Mouse (Mus musculus) neural tube, embryonic 13.5 days (tissue): Measurements from ENCODE around the gene Aldh3b3. TPM values are rescaled to one million over a fixed set of nuclear protein-coding genes. Genes with fewer than 3 reads are reported as not detected.
"Not testable (repeated sequence)": the region's sequence is repeated elsewhere in the genome, so short reads cannot be mapped to it uniquely, and the experiment has no call there.

Source experiments
- ATAC-seq: fragments of 200-750 bp; cut with Nextera tagmentation; 2 replicates; pipeline ENCODE4 v1.8.0; 2017; ENCODE audit warnings: low read depth, mild to moderate bottlenecking, moderate TSS enrichment, moderate library complexity
- H3K27ac ChIP-seq: fragments of 300-500 bp; sonication (generic); replicated peaks from 2 replicates; pipeline ENCODE4 v1.5.1; 2015; ENCODE audit warnings: moderate library complexity, mild to moderate bottlenecking, inconsistent platforms
- H3K27me3 ChIP-seq: fragments of 300-500 bp; sonication (generic); 2 replicates; pipeline ENCODE4 v1.6.1; 2015; ENCODE audit warnings: mild to moderate bottlenecking, inconsistent platforms
- H3K36me3 ChIP-seq: fragments of 300-500 bp; sonication (generic); 2 replicates; pipeline ENCODE4 v1.6.1; 2015; ENCODE audit warnings: mild to moderate bottlenecking, inconsistent platforms
- H3K4me1 ChIP-seq: fragments of 300-500 bp; sonication (generic); replicated peaks from 2 replicates; pipeline ENCODE4 v1.6.1; 2015; ENCODE audit warnings: inconsistent platforms
- H3K4me2 ChIP-seq: fragments of 300-500 bp; sonication (generic); 2 replicates; pipeline ENCODE4 v1.6.1; 2015; ENCODE audit warnings: inconsistent platforms, mild to moderate bottlenecking, moderate library complexity
- H3K4me3 ChIP-seq: fragments of 300-500 bp; sonication (generic); 2 replicates; pipeline ENCODE4 v1.5.1; 2015; ENCODE audit warnings: mild to moderate bottlenecking, inconsistent platforms
- H3K9ac ChIP-seq: fragments of 300-500 bp; sonication (generic); 2 replicates; pipeline ENCODE4 v1.6.1; 2015; ENCODE audit warnings: moderate library complexity, mild to moderate bottlenecking, inconsistent platforms
- H3K9me3 ChIP-seq: fragments of 300-500 bp; sonication (generic); 2 replicates; pipeline ENCODE4 v1.6.1; 2016; ENCODE audit warnings: inconsistent platforms
- WGBS: fragments of 180-500 bp; shearing (Covaris S2); methylation state at CpG from one replicate; pipeline ENCODE4 v1.1.7; 2015; 5-methylcytosine and 5-hydroxymethylcytosine counted together
- polyA plus RNA-seq: library from polyadenylated mRNA; unstranded; fragments of >200 nt; fragmentation: Nextera tagmentation; extraction: Ambion mirVana; gene quantifications from 2 replicates; pipeline ENCODE4 v1.2.1, GENCODE M21; 2015

The Aldh3b3 gene
- polyA plus RNA-seq, 1 experiment from 2014 or later: not detected

DNA sequence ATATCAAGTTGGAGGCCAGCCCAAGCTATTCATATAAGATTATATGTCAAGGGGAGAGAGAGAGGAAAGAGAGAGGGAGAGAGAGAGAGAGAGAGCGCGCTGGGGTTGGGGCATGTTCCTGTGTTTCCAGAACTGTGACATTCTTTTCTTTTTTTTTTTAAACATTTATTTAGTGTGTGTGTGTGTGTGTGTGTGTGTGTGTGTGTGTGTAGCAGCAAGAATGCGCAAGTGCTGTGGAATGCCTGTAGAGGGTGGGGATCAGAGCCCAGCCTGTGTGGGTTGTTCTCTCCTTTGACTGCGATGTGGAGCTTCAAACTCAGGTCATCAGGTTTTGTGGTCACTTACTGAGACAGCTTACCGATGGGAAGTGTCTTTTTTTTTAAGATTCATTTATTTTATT is 1.8 kb downstream of the Aldh3b3 start:
- H3K4me3 ChIP-seq: no peak overlapping the region
- no peaks in the 10 kb centered on the region for H3K4me1 ChIP-seq
- no peaks in the 10 kb centered on the region for H3K36me3 ChIP-seq
- no peak overlapping the region for H3K27ac ChIP-seq
- no peak overlapping the region for H3K9ac ChIP-seq
- no peak for ATAC-seq
- no peak overlapping the region for H3K4me2 ChIP-seq
- H3K9me3 ChIP-seq: no peaks in the 10 kb centered on the region
- no peaks in the 10 kb centered on the region for H3K27me3 ChIP-seq
- WGBS: 85% methylated on average over 5 of the region's 5 CpGs

DNA sequence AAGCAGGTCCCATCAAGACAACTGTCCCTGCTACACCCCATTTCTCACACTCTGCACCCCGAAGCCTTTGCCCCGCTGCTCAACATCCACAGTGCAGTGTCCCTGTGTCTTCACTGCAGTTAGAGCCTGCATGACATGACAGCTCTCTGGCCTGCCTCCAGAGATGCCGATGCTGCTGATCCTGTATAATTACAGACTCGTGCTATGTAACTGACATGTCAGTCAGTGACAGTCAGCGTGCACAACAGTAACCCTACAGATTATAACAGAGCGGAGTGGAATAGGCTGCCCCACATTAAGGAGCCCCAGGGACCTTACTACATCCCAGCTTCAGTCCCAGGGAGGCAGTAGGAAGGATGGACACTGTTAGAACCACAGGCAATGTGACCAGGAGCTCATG is 3.4 kb downstream of the Aldh3b3 start:
- not testable (repeated sequence) for H3K4me1 ChIP-seq, H3K27ac ChIP-seq, ATAC-seq, H3K27me3 ChIP-seq, H3K9ac ChIP-seq, H3K36me3 ChIP-seq, H3K4me2 ChIP-seq, H3K9me3 ChIP-seq, H3K4me3 ChIP-seq
- 92% methylated on average over 6 of the region's 6 CpGs for WGBS

GRCm38 (mm10) chr19:3962469-3962868 is 4.0 kb downstream of the Aldh3b3 start:
- no peaks in the 10 kb centered on the region for H3K4me1 ChIP-seq
- no peaks in the 10 kb centered on the region for H3K36me3 ChIP-seq
- WGBS: 14% methylated on average over 2 of the region's 2 CpGs
- no peaks in the 10 kb centered on the region for H3K27me3 ChIP-seq
- no peak for ATAC-seq
- no peak overlapping the region for H3K4me3 ChIP-seq
- no peak overlapping the region for H3K4me2 ChIP-seq
- H3K27ac ChIP-seq: no peak overlapping the region
- no peaks in the 10 kb centered on the region for H3K9me3 ChIP-seq
- no peak overlapping the region for H3K9ac ChIP-seq

- no peak overlapping the region for H3K9ac ChIP-seq
- H3K9me3 ChIP-seq: no peaks in the 10 kb centered on the region
- no peak overlapping the region for H3K4me3 ChIP-seq
- H3K27ac ChIP-seq: no peak overlapping the region
- ATAC-seq: no peak
- 68% methylated on average over 4 of the region's 4 CpGs for WGBS
- no peaks in the 10 kb centered on the region for H3K27me3 ChIP-seq
- no peaks in the 10 kb centered on the region for H3K36me3 ChIP-seq
- no peak overlapping the region for H3K4me2 ChIP-seq
- no peaks in the 10 kb centered on the region for H3K4me1 ChIP-seq
These were observed 5.6 kb downstream of the Aldh3b3 start for GRCm38 (mm10) chr19:3964030-3964429.

DNA sequence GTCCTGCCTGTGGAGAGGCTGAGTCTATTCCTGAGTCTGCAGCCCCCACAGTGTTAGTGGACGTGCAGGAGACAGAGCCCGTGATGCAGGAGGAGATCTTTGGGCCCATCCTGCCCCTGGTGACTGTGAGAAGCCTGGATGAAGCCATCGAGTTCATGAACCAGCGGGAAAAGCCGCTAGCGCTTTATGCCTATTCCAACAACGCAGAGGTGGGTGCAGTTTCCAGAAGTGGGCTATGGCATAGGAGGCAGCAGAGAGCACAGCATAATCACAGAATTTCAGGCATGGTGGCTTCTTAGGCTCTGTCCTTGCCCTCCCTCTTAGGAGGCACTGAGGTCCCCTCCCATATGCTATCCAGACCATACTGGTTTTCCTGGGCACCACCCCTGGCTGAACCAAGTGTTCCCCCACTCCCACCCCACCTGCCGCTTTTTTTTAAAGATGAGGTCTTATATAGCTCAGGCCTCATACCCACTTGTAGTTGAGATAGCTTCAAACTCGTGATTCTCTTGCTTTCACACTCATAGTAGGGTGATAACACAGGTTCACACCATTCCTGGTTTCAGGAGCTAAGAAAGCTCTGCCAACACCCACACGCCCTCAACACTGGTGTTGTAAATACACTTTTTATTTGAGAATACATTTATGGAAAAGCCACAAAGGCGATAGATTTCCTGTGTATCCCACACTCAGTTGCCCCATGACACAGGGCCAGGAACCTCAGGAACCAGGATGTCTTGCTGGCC is 8.1 kb downstream of the Aldh3b3 start:
- no peak overlapping the region for H3K4me3 ChIP-seq
- H3K4me1 ChIP-seq: no peaks in the 10 kb centered on the region
- no peak overlapping the region for H3K27ac ChIP-seq
- WGBS: 65% methylated on average over 11 of the region's 11 CpGs
- no peaks in the 10 kb centered on the region for H3K9me3 ChIP-seq
- H3K4me2 ChIP-seq: no peak overlapping the region
- no peak overlapping the region for H3K9ac ChIP-seq
- ATAC-seq: no peak
- no peaks in the 10 kb centered on the region for H3K27me3 ChIP-seq
- H3K36me3 ChIP-seq: no peaks in the 10 kb centered on the region

GRCm38 (mm10) chr19:3967258-3967657 is 8.8 kb downstream of the Aldh3b3 start:
- WGBS: 76% methylated on average over 3 of the region's 3 CpGs
- H3K27me3 ChIP-seq: no peaks in the 10 kb centered on the region
- H3K4me3 ChIP-seq: no peak overlapping the region
- H3K4me1 ChIP-seq: no peaks in the 10 kb centered on the region
- ATAC-seq: no peak
- no peak overlapping the region for H3K4me2 ChIP-seq
- H3K9ac ChIP-seq: no peak overlapping the region
- no peak overlapping the region for H3K27ac ChIP-seq
- H3K36me3 ChIP-seq: no peaks in the 10 kb centered on the region
- no peaks in the 10 kb centered on the region for H3K9me3 ChIP-seq

GRCm38 (mm10) chr19:3972229-3972628 is 13.8 kb downstream of the Aldh3b3 start, which contains the start of gene Aldh3b2:
Aldh3b2 (plus strand) TSS chr19:3972328.
- no peak within 1 kb of the TSS for H3K9ac ChIP-seq
- WGBS: 44% methylated on average over 9 of the region's 9 CpGs
- no peaks in the 10 kb centered on the region for H3K4me1 ChIP-seq

GRCm38 (mm10) chr19:3974608-3975007 is 16.2 kb downstream of the Aldh3b3 start:
- 81% methylated on average over 6 of the region's 6 CpGs for WGBS
- not testable (repeated sequence) for H3K36me3 ChIP-seq, H3K9me3 ChIP-seq, H3K27ac ChIP-seq, H3K9ac ChIP-seq, H3K4me2 ChIP-seq, H3K4me1 ChIP-seq, H3K27me3 ChIP-seq, H3K4me3 ChIP-seq, ATAC-seq

More at GRCm38 (mm10) chr19:3972229-3972628, 13.8 kb downstream of the Aldh3b3 start, which contains the start of gene Aldh3b2:
- ATAC-seq: no peak
- Histone ChIP-seq H3K9me3 (no peaks in the 10 kb centered on the region), H3K27me3 (no peaks in the 10 kb centered on the region), H3K27ac (no peak within 1 kb of the TSS), H3K36me3 (no peaks in the 10 kb centered on the region), H3K4me3 (no peak within 1 kb of the TSS), H3K4me2 (no peak within 1 kb of the TSS)

DNA sequence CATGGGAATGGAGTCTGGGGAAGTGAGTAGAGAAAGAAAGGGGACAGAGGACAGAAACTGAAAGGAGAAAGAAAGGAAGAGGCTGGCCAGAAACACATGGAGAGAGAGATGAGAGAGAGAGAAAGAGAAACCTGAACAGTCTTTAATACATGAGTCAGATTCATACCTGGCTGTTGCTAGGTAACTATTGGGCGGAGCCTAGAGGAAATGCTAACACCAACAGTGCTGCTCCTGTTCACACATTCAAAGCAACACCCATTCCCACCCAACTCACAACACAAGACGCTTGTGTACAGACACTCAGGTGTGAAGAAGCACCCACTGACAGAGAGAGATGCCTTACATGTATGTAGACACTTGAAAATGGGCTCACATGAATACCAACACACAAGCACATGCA is 17.4 kb downstream of the Aldh3b3 start:
- no peaks in the 10 kb centered on the region for H3K36me3 ChIP-seq
- no peaks in the 10 kb centered on the region for H3K4me1 ChIP-seq
- no peak for ATAC-seq
- H3K4me3 ChIP-seq: no peak overlapping the region
- no peak overlapping the region for H3K27ac ChIP-seq
- 72% methylated on average over 2 of the region's 2 CpGs for WGBS
- H3K9ac ChIP-seq: no peak overlapping the region
- H3K4me2 ChIP-seq: no peak overlapping the region
- H3K27me3 ChIP-seq: no peaks in the 10 kb centered on the region
- H3K9me3 ChIP-seq: no peaks in the 10 kb centered on the region

DNA sequence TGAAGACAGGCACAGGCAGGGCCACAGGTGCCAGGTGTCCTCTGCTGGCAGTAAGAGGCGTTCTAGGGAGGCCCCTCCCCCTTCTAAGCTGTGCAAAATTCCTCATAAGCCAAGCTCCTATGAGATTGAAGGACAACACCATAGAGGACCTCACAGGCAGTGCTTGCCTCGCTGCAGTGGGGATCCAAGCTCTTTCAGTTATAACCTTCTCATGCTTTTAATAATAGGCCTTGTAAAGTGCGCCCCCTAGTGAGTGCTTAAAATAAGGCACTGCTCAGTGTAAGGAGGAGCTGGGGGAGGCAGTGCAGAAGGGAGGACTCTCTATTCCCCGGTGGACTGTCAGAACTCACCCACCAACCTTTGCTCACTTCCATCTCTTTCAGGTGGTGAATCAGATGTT is 21.9 kb downstream of the Aldh3b3 start:
- ATAC-seq: peak; percentile 64
- Histone ChIP-seq H3K4me1 (peaks cover 21% of the 10 kb centered on the region), H3K9me3 (no peaks in the 10 kb centered on the region), H3K9ac (no peak overlapping the region), H3K36me3 (no peaks in the 10 kb centered on the region), H3K27me3 (no peaks in the 10 kb centered on the region), H3K27ac (no peak overlapping the region), H3K4me2 (no peak overlapping the region), H3K4me3 (no peak overlapping the region)
- WGBS: 22% methylated on average over 4 of the region's 4 CpGs

DNA sequence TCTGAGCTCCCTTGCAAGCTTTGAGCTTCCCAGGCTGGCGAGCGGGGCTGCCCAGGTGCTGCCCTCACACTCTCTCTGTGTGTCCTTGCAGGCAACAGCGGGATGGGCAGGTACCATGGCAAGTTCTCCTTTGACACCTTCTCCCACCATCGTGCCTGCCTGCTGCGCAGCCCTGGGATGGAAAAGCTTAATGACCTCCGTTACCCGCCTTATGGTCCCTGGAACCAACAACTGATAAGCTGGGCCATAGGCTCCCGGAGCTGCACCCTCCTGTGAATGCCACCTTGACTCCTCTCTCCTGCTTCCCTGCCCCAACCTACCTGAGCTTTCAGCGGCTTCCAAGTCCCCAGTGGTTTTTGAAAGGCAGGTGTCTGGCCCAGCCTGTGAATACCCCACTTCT is 22.5 kb downstream of the Aldh3b3 start:
- Histone ChIP-seq H3K36me3 (no peaks in the 10 kb centered on the region), H3K9ac (no peak overlapping the region), H3K4me3 (no peak overlapping the region), H3K27me3 (no peaks in the 10 kb centered on the region), H3K9me3 (no peaks in the 10 kb centered on the region), H3K27ac (no peak overlapping the region), H3K4me2 (no peak overlapping the region), H3K4me1 (peaks cover 26% of the 10 kb centered on the region)
- WGBS: 80% methylated on average over 9 of the region's 9 CpGs
- no peak for ATAC-seq

- WGBS: 41% methylated on average over 9 of the region's 9 CpGs
- Histone ChIP-seq H3K4me1 (peaks cover 37% of the 10 kb centered on the region), H3K9me3 (no peaks in the 10 kb centered on the region; the same call in 1 of the 2 replicates), H3K27me3 (no peaks in the 10 kb centered on the region), H3K4me2 (no peak overlapping the region), H3K36me3 (no peaks in the 10 kb centered on the region), H3K4me3 (no peak overlapping the region), H3K9ac (no peak overlapping the region), H3K27ac (no peak overlapping the region)
- no peak for ATAC-seq
These were observed 25.2 kb downstream of the Aldh3b3 start for GRCm38 (mm10) chr19:3983527-3984200.
